Mouse (Mus musculus) thymus, postnatal 14 days (tissue): ENCODE measurements around the gene Sox6.
"Not testable (repeated sequence)": the region's sequence is repeated elsewhere in the genome, so short reads cannot be mapped to it uniquely, and the experiment has no call there.

ENCODE experiments used
- DNase-seq: peaks from one replicate; pipeline ENCODE4 v3.0.0; 2021

Gene Sox6

DNA sequence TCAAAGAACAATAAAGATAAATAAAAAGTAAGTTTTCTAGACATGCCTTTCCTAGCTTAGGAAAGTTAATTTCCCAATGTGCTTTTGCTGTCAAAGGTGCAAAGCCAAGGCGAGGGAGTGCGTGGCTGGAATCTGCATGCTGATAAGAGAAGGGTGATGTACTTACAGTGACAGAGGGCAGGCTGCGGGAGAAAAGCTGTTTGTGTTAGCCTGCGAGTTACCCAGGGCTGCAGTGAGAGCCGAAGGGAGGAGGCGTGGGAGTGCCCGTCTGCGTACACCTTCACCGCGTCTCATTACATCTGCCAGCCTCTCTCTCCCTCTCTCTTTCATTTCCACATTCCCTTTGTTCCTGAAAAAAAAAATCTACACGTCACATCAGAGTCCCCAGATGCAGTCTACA lies at the start of gene Sox6:
Gene Sox6 (minus strand): TSS at position 286 of the 400 bp plus-strand sequence.
- no peak for DNase-seq

DNA sequence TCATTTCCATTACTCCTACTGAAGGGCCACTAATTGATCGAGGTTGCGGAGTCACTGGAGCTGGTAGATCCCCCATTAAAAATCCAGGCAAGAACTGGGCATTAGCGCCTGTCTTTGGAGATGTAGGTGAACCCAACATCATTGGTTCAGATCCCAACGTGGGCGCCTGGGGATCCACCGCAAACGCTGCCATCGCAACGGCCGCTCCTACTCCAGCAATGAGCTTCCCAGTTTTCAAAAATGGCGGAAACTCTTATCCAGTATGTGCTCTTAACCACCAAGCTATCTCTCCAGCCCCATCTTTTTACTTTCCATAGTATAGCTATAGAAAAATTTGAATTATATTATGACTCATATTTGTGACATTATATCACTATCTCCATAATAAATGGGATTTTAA lies 45.8 kb upstream of the Sox6 start, which contains the start of gene Gm4353:
Gene Gm4353 (minus strand): TSS at position 270 of the 400 bp plus-strand sequence.
- DNase-seq: not testable (repeated sequence)

DNA sequence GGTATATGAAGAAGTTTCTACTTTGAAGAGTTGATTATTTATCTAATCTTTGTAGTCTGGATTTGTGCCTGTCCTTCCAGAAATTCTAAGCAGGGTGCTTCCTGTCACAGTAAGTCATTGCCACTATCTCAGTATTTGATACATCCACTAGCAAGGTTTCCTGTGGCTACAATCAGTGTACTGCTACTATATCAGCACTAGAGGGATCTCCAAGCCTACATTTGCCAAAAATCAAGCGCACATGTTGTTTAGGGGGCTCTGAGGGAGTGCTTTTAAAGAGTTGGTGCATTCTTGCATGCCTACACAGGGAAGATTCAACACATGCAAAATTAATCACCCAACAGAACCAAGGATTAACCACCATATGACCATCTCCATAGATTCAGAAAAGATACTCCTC lies 22.1 kb upstream of the Sox6 start:
- no peak for DNase-seq

DNA sequence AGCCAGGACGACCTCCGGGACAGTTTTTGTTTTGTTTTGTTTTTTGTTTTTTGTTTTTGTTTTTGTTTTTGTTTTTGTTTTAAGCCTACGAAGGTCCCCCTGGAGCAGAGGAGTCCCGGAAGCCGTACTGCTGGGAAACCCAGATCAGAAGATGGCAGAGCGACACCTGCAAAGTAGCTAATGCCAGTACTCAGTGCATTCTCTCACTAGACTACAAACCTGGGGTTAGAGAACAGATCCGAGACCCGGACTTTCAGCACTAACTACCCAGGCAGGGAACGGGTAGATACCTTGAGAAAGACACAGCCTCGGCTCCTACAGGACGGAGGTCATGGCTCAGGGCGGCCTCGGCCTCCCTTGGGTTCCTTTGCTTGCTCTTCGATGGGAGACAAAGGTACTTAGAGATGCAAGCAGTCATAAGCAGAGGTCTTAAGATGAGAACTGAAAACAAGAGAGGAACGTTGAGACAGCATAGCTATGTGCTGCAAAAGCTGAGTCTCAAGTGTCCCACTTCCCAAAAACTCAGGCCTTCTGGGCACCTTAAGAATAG lies 1.9 kb upstream of the Sox6 start:
- DNase-seq: no peak

DNA sequence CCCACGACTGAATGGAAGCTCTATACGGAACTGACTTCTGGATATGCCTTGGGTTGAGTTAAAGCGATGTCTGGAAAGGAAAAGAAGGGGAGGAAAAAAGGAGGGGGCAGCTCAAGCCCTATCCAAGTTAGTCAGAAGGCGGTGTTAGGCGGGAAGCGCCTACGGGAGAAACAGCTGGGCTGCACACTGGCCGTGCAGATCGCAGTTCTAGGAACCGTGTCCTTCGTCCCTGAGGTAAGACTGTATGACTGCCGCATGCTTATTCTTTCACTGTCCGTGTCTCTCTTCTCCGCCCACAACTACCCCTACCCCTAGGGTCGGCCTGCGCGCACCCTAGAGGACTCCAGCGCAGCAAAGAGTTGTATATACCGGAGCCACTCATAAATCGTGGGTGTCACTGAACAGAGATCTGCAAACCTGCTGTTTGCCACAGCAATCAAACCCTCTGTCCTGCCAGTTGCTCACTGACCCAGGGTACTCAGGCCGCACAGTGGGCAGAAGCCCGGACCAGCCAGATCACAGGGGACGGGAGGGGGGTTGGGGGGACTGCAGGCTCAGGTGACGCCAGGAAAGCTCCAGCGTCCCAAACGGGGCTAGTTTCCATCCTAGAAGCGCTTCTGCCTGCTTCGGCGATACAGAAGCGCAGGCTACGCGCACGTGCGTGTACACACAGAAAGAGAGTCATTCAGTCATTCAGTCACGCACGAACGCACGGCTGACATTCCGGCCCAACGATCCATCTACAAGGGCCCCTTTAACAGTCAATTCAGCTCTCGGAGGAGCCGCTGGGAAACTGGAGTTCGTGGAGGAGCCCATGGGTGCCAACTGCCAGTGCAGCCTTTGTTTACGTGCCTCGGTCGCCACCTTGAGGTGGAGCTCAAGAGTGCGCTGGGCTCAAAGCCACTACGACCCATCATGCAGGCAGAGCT lies 1.2 kb upstream of the Sox6 start:
- DNase-seq: peak; percentile 79

DNA sequence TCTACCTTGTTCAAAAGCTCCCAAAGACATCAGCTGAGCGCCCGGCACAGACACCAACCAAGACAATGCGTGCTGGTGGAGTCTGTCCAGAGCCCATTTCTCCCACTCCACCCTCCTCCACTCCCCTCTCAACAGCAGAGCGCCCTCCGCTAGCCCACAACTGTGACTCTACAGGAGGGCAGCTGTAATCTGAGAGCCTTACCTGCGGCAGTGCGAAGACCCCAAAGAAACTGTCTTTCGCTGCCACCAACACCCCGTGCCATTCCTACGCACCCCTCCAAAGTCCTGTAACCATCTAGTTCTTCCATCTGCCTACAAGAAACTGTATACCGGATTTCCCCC lies 571 bp upstream of the Sox6 start, which contains the start of gene 1110004F10Rik:
Gene 1110004F10Rik (plus strand): TSS at position 202 of the 342 bp plus-strand sequence.
- DNase-seq: no peak

DNA sequence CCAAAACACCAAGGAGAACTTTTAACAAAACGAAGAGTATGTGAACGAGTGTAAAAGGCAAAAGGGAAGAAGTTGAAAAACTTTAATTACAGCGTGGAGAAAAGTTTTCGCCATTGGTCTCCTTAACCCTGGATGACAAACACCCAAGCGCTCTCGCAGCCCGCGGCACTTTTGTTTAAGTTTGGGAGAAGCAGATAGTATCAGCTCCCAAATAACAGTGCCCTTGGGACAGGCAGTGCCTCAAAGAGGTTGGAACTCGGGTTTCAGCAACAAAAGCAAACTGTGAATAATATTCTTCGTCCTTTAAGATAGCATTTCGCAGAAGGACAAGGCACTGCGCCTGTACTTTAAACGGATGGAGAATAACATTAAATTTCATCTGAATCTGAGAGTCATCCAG lies 572 bp downstream of the Sox6 start:
- no peak for DNase-seq

DNA sequence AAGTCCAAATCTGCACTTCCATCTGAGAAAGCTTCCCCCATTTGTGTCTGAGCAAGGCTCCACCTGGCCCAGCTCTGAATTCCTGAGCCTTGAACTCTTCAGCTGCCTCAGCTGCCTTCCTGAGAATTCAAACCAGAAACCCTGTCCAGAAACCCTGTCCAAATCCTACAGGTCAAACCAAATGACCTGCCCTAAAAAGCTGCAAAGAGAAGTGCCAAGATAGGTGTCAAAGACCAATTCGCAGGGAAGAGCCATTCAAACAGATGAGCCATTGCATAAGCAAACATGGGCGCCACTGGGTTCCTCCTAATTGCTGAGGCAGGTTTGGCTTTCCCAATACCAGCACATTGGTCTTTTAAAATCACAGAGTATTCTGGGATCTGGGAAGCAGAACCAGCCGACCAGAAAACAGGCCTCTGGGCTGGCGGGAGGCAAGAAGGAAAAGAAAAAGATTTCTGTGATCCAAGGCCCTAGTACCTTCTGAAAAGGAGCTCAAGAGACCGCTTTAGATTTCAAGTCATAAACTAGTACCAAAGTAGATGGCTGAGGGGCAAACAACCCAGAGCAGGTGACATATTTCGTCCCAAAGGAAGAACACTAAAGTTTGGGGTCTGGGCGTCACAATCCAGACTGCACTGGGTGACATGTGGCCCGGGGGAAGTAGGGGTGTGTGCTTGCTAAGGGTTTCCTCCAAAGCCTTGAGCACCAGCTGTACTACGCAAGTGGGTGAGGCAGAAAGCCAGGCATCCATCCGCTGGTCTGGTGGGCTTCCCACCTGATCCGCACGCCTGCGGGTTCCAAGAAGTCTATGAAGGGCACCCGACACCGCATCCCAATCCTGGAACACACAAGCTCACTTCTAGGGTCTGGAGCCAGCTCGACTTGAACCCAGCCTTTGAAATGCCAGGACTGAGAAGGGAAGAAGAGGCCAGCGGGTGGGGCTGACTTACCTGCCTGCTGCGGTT lies 1.7 kb downstream of the Sox6 start:
- DNase-seq: no peak

DNA sequence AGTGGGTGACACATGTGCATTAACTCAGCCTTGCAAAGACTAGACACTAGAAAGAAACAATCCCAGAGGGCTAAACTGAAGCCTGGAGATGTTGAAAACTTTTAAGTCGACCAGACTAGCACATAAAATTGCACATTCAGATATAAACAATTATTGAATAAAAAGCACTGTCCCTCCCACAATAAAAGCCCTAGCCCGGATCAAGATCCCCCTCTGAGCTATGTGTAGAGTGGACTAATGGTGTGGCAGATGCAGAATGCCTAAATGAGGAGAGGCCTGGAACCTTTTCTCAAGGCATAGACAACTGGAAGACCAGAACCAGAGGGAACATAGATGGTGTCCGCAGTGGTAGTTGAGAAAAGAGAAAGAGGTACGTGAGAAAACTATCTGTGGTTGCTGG lies 3.1 kb downstream of the Sox6 start:
- no peak for DNase-seq

DNA sequence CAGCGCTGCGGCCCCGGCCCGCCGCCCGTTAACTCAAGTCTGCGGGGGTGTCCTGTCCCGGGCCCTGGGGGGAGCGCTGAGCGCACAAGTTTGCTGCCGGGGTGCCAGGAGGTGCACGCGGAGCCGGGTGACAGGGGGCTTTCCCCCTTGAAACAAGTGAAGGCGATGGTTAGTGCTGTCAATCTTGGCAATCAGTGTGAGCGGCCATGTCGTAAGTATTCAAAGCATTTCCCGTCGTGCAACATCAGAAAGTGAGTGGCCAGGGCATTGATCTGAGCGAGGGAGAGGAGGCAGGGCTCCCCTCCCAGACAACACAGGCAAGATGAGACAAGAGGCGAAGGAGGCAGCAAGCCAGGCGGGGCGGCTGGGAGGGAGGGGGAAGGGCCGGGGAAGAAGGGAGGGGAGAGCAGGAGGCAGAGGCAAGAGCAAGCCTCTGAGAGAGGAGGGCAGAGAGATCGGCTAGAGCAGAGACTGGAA lies 4.3 kb downstream of the Sox6 start:
- DNase-seq: peak; percentile 22

DNA sequence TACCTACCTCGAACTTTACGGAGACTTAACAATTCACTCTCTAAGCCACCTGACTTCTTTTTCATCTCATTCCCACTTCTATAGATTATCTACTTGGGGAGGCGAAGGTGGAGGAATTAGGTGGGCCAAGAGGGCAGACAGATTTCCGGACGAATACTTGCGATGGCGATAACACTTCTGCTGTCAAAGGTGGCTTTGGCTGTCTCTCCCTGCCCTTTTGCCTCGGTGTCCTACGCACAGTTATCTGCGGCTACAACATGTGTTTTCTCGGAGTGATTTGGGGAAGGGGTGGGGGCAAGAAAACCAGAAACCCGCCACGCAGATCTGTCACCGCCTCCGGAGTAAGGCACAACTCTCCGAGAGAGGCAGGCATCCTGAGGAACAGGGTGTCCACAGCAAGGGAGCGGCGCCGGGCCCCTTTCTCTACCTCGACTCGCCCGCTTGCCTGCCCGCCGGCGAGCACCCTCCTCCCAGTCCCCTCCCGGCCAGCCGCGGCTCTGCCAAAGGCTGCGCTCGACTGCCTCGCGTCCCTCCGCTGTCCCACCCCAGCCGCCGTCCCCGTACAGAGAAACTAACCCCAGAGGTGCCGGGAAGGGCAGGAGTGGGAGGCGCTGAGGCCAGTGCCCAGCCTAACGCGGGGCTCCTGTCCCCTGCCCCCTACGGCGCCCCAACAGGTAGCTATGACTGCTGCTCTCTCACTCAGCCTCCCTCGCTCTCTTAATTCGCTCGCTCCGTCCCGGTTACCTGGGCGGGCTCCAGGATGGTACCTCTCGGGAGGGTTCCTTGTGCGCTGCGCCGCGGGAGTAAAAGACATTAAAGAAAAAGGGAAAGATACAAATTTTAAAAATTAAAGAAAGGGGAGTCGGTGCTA lies 5.0 kb downstream of the Sox6 start:
- DNase-seq: peak; percentile 21

DNA sequence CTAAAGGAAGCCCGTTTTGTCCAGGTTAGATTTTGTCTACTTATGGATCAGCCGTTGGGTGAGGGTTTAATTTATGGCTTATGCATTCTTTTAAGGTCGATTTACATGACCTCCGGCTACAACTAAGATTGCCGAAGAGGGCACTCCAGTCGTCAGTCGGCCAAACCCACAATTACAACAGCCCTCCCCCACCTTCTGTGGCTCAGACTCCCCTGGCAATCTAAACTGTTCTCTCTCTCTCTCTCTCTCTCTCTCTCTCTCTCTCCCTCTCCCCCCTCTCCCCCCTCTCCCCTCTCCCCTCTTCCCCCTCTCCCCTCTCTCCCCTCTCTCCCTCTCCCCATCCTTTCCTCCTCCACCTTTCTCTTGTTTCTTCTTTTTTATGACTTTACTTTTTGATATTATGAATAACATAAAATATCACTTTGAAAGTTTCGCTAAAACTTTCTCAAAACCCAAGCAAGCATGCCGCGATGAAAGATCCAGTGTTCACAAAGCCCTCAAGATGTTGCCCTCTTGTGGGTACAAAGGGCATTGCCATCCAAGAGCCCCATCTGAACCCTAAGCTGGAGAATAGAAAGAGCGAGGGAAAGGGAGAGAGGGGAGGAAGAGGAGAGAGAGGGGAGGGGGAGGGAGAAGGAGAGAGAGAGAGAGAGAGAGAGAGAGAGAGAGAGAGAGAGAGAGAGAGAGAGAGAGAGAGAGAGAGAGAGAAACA lies 5.8 kb downstream of the Sox6 start:
- peak; percentile 73 for DNase-seq

DNA sequence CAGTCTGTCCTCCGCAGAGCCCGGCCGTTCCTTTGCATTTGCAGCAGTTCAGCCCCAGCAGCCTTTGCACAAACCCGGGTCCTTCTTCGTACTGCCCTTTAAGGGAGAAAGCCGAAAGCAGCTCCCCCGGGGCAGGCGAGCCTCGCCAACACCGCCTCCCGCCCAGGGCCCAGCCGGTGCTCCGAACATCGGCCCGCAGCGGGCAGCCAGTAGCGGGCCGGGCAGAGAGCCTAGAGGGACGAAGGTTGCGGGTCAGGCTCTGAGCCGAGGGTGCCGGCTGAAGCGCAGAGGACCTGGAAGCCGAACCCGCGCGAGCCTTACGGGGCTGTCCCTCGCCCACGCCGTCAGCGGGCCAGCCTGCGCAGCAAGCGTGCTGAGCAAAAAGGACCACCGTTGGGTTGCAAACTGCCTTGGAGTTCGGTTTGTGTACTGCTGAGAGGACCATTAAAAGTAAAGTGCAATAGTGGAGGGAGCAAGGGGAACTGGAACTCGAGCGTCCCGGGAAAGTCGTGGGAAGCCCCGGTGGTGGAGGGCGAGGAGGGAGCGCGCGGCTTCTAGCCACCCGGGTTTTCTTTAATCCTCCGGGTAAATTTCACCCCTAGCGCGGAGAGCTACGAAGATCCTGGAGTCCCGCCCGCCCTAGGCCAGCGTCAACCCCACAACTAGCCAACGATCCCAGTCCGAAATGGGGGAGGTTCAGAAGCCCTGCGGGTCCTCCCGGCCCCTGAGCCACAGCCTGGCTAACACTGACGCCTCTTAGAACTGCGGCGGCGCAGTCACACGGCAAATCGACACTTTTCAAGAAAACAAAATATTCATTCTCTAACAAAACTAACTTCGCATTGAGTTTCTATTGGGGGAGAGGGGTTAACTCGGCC lies 6.6 kb downstream of the Sox6 start:
- DNase-seq: peak; percentile 24

DNA sequence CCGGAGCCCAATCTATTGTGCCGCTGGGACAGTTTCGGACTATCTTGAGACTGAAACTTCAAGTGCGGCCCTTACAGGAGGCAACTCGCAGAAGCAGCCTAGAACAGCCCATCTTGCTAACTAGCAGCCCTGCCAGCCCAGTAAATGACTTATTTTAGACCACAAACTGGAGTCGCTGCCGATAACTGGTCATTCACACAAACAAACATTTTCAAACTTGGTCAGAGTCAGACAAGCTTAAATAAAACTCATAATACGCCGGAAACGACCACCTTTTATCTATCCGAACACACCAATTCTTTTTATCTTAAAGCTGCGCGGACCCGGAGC lies 7.2 kb downstream of the Sox6 start:
- no peak for DNase-seq

DNA sequence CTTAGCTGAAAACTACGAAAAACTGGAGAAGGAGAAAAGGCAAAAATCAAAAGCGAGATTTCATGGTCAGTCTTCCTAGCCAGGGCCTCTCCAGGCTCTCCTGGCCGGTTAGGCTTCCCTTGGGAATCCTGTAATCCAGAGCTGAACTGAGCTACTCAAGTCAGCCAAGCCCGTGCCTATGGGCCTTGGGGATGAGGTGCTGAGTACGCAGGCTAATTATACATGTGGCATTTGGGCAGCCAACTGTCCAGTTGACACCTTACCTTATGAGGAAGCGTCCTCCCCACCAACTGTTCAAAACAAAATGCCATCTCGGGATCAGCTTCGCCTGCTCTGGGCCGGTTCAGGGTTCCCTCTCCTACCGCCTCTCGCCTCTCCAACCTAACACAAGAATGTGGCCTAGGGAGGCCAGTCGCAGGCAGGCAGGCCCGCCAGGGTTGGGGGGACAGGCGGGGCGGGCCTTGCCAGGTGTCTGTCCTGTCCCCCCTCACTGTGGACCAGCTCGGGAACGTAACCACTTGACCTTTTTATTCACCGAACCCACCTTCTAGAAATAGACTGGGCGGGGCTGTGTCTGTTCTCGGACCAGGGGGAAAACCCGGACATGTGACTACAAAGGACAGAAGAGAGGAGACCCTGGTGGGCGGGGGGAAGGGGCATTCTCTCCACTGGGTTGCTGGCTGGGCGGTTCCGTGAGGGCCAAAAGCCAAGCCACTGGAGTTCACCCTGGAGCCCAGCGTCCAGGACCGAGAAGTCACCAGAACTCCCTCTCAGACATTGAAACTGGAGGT lies 7.8 kb downstream of the Sox6 start:
- no peak for DNase-seq

DNA sequence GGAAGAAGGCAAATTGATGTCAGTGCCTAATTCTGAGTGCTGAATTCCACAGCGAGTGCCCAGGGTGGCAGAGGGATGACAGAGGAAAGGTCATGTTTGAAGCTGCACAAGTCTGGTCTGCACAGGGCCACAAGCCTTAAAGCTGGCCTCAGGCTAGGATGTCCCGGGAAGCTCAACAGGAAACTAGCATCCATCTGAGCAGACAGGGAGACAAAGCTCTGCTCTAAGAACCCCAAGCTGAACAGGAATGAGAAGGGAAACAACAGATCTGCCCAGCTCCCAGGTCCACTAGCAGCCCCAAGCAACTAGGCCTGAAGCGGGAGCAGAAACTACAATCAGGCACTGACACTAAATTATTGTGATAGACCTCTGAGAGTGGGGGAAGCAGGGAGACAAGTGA lies 8.6 kb downstream of the Sox6 start:
- DNase-seq: no peak

DNA sequence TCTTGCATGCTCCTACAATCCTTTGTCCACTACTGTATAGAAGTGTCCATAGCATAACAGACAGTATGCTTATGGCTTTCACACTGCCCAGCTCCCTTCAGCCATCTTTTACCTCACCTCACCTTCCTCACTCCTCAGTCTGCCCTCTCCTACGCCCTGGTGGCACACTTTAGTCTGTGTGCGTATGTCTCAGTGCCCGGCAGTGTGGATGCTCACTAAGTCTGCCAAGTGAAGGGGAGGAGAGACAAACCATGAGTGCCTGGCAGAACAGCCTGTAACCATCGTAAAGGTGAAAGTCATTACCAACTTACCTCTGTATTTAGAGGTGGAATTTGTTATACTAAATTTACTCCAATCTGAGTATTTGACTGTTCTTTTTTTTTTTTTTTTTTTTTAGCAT lies 35.9 kb downstream of the Sox6 start:
- DNase-seq: no peak

DNA sequence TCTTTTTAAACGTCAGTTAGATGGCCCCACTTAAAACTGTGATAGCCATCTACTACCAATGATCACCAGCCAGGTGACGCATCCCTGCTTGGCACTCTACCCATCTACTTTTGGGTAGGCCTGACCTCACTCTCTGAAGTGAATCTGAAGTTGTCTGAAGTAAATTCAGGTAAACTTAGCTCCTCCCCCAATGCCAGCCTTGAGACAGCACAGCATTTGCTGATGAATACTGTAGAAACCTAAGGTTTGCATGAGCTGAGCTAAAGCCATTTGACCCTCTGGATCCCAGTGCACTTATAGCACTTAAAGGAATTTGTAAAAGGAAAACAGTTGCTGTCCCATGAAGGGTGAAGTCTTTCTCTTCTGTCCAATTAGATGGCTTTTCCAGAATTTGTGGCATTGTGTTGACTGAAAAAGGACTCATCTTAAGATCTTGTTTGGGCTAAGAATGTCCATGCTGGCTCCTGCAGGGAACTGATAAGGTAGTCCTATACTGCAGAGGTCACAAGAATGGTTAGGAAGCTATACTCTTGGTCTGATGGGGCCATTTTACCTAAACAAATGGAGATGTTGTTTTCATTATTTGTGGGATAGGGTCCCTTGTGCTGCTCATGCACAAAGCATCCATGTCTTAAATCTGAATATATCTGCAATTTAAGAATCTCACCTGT lies 50.4 kb downstream of the Sox6 start:
- DNase-seq: no peak

DNA sequence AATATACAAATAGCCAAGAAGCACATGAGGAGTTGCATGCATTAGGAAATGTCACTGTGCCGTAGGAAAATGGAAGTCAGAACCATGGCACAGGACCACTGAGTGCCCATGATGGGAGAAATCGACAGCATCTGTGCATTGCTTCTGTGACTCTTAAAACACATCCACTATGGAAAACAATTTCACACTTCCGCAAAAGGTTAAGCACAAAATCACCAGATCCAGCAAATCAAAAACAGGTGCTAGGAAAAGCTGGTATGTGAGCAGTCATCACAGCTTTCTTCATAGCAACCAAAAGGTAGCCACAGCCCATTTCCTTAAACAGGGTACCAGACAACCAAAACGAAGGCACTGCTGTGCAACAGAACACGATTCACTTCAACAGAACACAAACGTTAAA lies 52.9 kb downstream of the Sox6 start:
- DNase-seq: no peak
